Mouse (Mus musculus): ENCODE measurements at regions not wholly inside any gene's neighbourhood (a gene's known extent, or its start where the extent isn't known, plus 50 kb on each side); places are given as distances from the start of the nearest gene placed in this dataset.
A peak's percentile ranks its signal among the peaks of the same experiment; 100 is the strongest.

GRCm38 (mm10) chr19:56133565-56133964, 153.4 kb upstream of the Habp2 start:
- ATAC-seq (ENCODE audit: insufficient read depth) = no peak
- WGBS (ENCODE audit: insufficient replicate concordance) = 26% methylated on average over 5 of the region's 5 CpGs
- H3K27me3 ChIP-seq (ENCODE audit: control insufficient read depth, insufficient read depth, low read length) = peaks cover 5% of the 10 kb centered on the region; the same call in 1 of the 2 replicates
- no peaks in the 10 kb centered on the region for H3K9me3 ChIP-seq (ENCODE audit: control insufficient read depth, low read length)
- no peak overlapping the region for H3K4me3 ChIP-seq (ENCODE audit: insufficient read depth in 1 of 2, low read depth in 2 of 2, low read length in 2 of 2)
- H3K36me3 ChIP-seq (replicated peaks; ENCODE audit: control insufficient read depth, insufficient read depth, low read depth) = no peaks in the 10 kb centered on the region
- H3K9ac ChIP-seq (replicated peaks) = no peak overlapping the region
- H3K27ac ChIP-seq = no peak overlapping the region
- TF ChIP-seq CTCF (IDR thresholded peaks at IDR 0.05; ENCODE audit: low read depth) = no peak
- TF ChIP-seq EP300 (IDR thresholded peaks at IDR 0.05; ENCODE audit: low read depth) = no peak
- H3K4me1 ChIP-seq (replicated peaks; ENCODE audit: control insufficient read depth in 2 of 2, insufficient read depth in 2 of 2, low read length in 1 of 2) = no peaks in the 10 kb centered on the region; a peak in 1 of 4 replicates
- DNase-seq (ENCODE audit: low read depth in 3 of 3, low spot score in 3 of 3) = no peak
- H3K4me2 ChIP-seq (ENCODE audit: low read depth) = no peak overlapping the region

GRCm38 (mm10) chr19:56134081-56134818, 152.7 kb upstream of the Habp2 start:
- WGBS (ENCODE audit: insufficient replicate concordance) = 21% methylated on average over 17 of the region's 17 CpGs
- DNase-seq (ENCODE audit: low read depth in 3 of 3, low spot score in 3 of 3) = peak in 1 of 3 experiments; percentile 0
- no peaks in the 10 kb centered on the region for H3K36me3 ChIP-seq (replicated peaks; ENCODE audit: control insufficient read depth, insufficient read depth, low read depth)
- no peak overlapping the region for H3K27ac ChIP-seq
- no peak overlapping the region for H3K4me2 ChIP-seq (ENCODE audit: low read depth)
- TF ChIP-seq EP300 (IDR thresholded peaks at IDR 0.05; ENCODE audit: low read depth) = no peak
- peak; percentile 80 for TF ChIP-seq CTCF (IDR thresholded peaks at IDR 0.05; ENCODE audit: low read depth)
- H3K27me3 ChIP-seq (ENCODE audit: control insufficient read depth, insufficient read depth, low read length) = peaks cover 5% of the 10 kb centered on the region; the same call in 1 of the 2 replicates
- no peak overlapping the region for H3K4me3 ChIP-seq (ENCODE audit: insufficient read depth in 1 of 2, low read depth in 2 of 2, low read length in 2 of 2)
- ATAC-seq (ENCODE audit: insufficient read depth) = no peak
- H3K9ac ChIP-seq (replicated peaks) = no peak overlapping the region
- no peaks in the 10 kb centered on the region for H3K9me3 ChIP-seq (ENCODE audit: control insufficient read depth, low read length)
- no peaks in the 10 kb centered on the region; a peak in 1 of 4 replicates for H3K4me1 ChIP-seq (replicated peaks; ENCODE audit: control insufficient read depth in 2 of 2, insufficient read depth in 2 of 2, low read length in 1 of 2)

GRCm38 (mm10) chr19:56135306-56135928, 151.5 kb upstream of the Habp2 start:
- H3K9ac ChIP-seq (replicated peaks) = no peak overlapping the region
- H3K27me3 ChIP-seq (ENCODE audit: control insufficient read depth, insufficient read depth, low read length) = peaks cover 5% of the 10 kb centered on the region; the same call in 1 of the 2 replicates
- DNase-seq (ENCODE audit: low read depth in 3 of 3, low spot score in 3 of 3) = no peak
- no peak overlapping the region for H3K4me2 ChIP-seq (ENCODE audit: low read depth)
- no peak overlapping the region for H3K27ac ChIP-seq
- 45% methylated on average over 7 of the region's 7 CpGs for whole genome bisulfite sequencing (ENCODE audit: insufficient replicate concordance)
- H3K4me1 ChIP-seq (replicated peaks; ENCODE audit: control insufficient read depth in 2 of 2, insufficient read depth in 2 of 2, low read length in 1 of 2) = no peaks in the 10 kb centered on the region
- no peak for ATAC-seq (ENCODE audit: insufficient read depth)
- H3K36me3 ChIP-seq (replicated peaks; ENCODE audit: control insufficient read depth, insufficient read depth, low read depth) = no peaks in the 10 kb centered on the region
- no peak overlapping the region for H3K4me3 ChIP-seq (ENCODE audit: insufficient read depth in 1 of 2, low read depth in 2 of 2, low read length in 2 of 2)
- TF ChIP-seq CTCF (IDR thresholded peaks at IDR 0.05; ENCODE audit: low read depth) = no peak
- TF ChIP-seq EP300 (IDR thresholded peaks at IDR 0.05; ENCODE audit: low read depth) = no peak
- no peaks in the 10 kb centered on the region for H3K9me3 ChIP-seq (ENCODE audit: control insufficient read depth, low read length)

- Histone ChIP-seq H3K9me3 (ENCODE audit: control insufficient read depth, low read length) (no peaks in the 10 kb centered on the region; the same call in 1 of the 2 replicates), H3K27me3 (ENCODE audit: control insufficient read depth, insufficient read depth, low read length) (no peaks in the 10 kb centered on the region), H3K36me3 (replicated peaks; ENCODE audit: control insufficient read depth, insufficient read depth, low read depth) (no peaks in the 10 kb centered on the region), H3K4me2 (ENCODE audit: low read depth) (no peak overlapping the region), H3K27ac (no peak overlapping the region), H3K9ac (replicated peaks) (no peak overlapping the region), H3K4me3 (ENCODE audit: insufficient read depth in 1 of 2, low read depth in 2 of 2, low read length in 2 of 2) (no peak overlapping the region), H3K4me1 (replicated peaks; ENCODE audit: control insufficient read depth in 2 of 2, insufficient read depth in 2 of 2, low read length in 1 of 2) (no peaks in the 10 kb centered on the region)
- ATAC-seq (ENCODE audit: insufficient read depth) (no peak), DNase-seq (ENCODE audit: low read depth in 3 of 3, low spot score in 3 of 3) (no peak)
- TF ChIP-seq EP300 (IDR thresholded peaks at IDR 0.05; ENCODE audit: low read depth) (no peak), CTCF (IDR thresholded peaks at IDR 0.05; ENCODE audit: low read depth) (peak; percentile 56)
- WGBS (ENCODE audit: insufficient replicate concordance) = 51% methylated on average over 2 of the region's 2 CpGs
Observed at GRCm38 (mm10) chr19:56140540-56140939, 146.4 kb upstream of the Habp2 start.

- ATAC-seq (ENCODE audit: insufficient read depth) (no peak), DNase-seq (ENCODE audit: low read depth in 3 of 3, low spot score in 3 of 3) (no peak)
- Histone ChIP-seq H3K4me2 (ENCODE audit: low read depth) (no peak overlapping the region), H3K27ac (no peak overlapping the region), H3K9me3 (ENCODE audit: control insufficient read depth, low read length) (no peaks in the 10 kb centered on the region; the same call in 1 of the 2 replicates), H3K4me3 (ENCODE audit: insufficient read depth in 1 of 2, low read depth in 2 of 2, low read length in 2 of 2) (no peak overlapping the region), H3K4me1 (replicated peaks; ENCODE audit: control insufficient read depth in 2 of 2, insufficient read depth in 2 of 2, low read length in 1 of 2) (no peaks in the 10 kb centered on the region), H3K36me3 (replicated peaks; ENCODE audit: control insufficient read depth, insufficient read depth, low read depth) (no peaks in the 10 kb centered on the region), H3K9ac (replicated peaks) (no peak overlapping the region), H3K27me3 (ENCODE audit: control insufficient read depth, insufficient read depth, low read length) (no peaks in the 10 kb centered on the region)
- TF ChIP-seq EP300 (IDR thresholded peaks at IDR 0.05; ENCODE audit: low read depth) = no peak
- WGBS (ENCODE audit: insufficient replicate concordance) = 41% methylated on average over 5 of the region's 5 CpGs
Observed at GRCm38 (mm10) chr19:56144221-56144620, 142.7 kb upstream of the Habp2 start.
